Mouse (Mus musculus): ENCODE data around the gene B3gat3. TPM values are rescaled to one million over a fixed set of nuclear protein-coding genes. Genes with fewer than 3 reads are reported as not detected.

Gene B3gat3
- polyA plus RNA-seq, 1 experiment from 2014 or later = 41.4 TPM

GRCm38 (mm10) chr19:8903412-8903811 is 16.8 kb upstream of the B3gat3 start:
- Histone ChIP-seq H3K27me3 (replicated peaks) (no peaks in the 10 kb centered on the region), H3K4me3 (no peak overlapping the region), H3K9me3 (no peaks in the 10 kb centered on the region), H3K27ac (replicated peaks) (no peak overlapping the region), H3K9ac (no peak overlapping the region), H3K4me1 (peaks cover 11% of the 10 kb centered on the region), H3K4me2 (no peak overlapping the region), H3K36me3 (peaks cover 66% of the 10 kb centered on the region)
- WGBS = 90% methylated on average over 5 of the region's 5 CpGs
- no peak for ATAC-seq (ENCODE audit: extremely low read depth, insufficient number of reproducible peaks, low FRiP score, low TSS enrichment)

GRCm38 (mm10) chr19:8908531-8908930 is 11.6 kb upstream of the B3gat3 start:
- WGBS = 89% methylated on average over 6 of the region's 6 CpGs
- Histone ChIP-seq H3K4me1 (no peaks in the 10 kb centered on the region), H3K27ac (replicated peaks) (no peak overlapping the region), H3K36me3 (peaks cover 98% of the 10 kb centered on the region), H3K4me3 (no peak overlapping the region), H3K4me2 (no peak overlapping the region), H3K9ac (no peak overlapping the region), H3K27me3 (replicated peaks) (no peaks in the 10 kb centered on the region), H3K9me3 (no peaks in the 10 kb centered on the region)
- no peak for ATAC-seq (ENCODE audit: extremely low read depth, insufficient number of reproducible peaks, low FRiP score, low TSS enrichment)

DNA sequence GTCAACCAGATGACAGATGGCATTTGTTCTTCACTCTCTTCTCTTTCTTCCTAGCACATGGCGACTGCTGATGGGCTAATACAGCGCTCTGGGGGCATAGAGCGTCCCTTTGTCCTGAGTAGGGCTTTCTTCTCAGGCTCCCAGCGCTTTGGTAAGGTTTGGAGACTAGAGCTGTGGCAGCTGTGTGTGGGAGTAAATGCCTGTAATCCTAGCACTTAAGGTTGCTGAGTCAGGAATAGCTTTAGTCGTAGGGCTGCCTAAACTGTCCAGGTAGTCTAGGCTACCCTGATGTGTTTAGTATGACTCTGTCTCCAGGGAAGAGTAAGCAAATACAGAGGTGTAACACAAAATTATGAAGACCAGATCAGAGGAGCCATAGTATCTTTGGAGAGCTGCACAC is 8.4 kb upstream of the B3gat3 start:
- Histone ChIP-seq H3K9me3 (no peaks in the 10 kb centered on the region), H3K36me3 (peaks cover 100% of the 10 kb centered on the region), H3K4me3 (no peak overlapping the region), H3K4me2 (no peak overlapping the region), H3K9ac (no peak overlapping the region), H3K27me3 (replicated peaks) (no peaks in the 10 kb centered on the region), H3K27ac (replicated peaks) (no peak overlapping the region), H3K4me1 (no peaks in the 10 kb centered on the region)
- ATAC-seq (ENCODE audit: extremely low read depth, insufficient number of reproducible peaks, low FRiP score, low TSS enrichment) = no peak
- WGBS = 90% methylated on average over 5 of the region's 5 CpGs

DNA sequence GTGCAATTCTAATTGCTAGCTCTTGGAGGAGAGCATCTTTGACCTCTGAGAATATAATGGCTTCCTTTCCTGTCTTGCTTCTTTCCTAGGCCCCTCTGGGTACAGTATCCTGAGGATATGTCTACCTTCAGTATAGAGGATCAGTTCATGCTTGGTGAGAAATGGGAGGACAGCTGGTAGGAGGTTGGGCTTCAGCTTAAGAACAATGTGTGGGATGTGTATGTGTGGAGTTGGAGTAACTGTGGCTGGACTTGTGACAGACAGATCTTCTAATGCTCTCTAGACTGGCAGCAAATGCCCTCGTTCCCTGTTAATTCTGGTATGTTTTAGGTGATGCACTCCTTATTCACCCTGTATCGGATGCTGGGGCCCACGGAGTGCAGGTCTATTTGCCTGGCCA is 6.0 kb upstream of the B3gat3 start:
- Histone ChIP-seq H3K27ac (replicated peaks) (no peak overlapping the region), H3K9ac (no peak overlapping the region), H3K4me1 (no peaks in the 10 kb centered on the region), H3K36me3 (peaks cover 81% of the 10 kb centered on the region), H3K4me3 (no peak overlapping the region), H3K9me3 (no peaks in the 10 kb centered on the region), H3K27me3 (replicated peaks) (no peaks in the 10 kb centered on the region), H3K4me2 (no peak overlapping the region)
- WGBS = 92% methylated on average over 3 of the region's 3 CpGs
- no peak for ATAC-seq (ENCODE audit: extremely low read depth, insufficient number of reproducible peaks, low FRiP score, low TSS enrichment)

GRCm38 (mm10) chr19:8919000-8919399 is 1.2 kb upstream of the B3gat3 start:
- Histone ChIP-seq H3K36me3 (peaks cover 48% of the 10 kb centered on the region), H3K27me3 (replicated peaks) (no peaks in the 10 kb centered on the region), H3K4me2 (no peak overlapping the region), H3K27ac (replicated peaks) (no peak overlapping the region), H3K4me1 (peaks cover 15% of the 10 kb centered on the region), H3K9me3 (no peaks in the 10 kb centered on the region), H3K4me3 (no peak overlapping the region), H3K9ac (no peak overlapping the region)
- ATAC-seq (ENCODE audit: extremely low read depth, insufficient number of reproducible peaks, low FRiP score, low TSS enrichment) = no peak
- 92% methylated on average over 3 of the region's 3 CpGs for WGBS

DNA sequence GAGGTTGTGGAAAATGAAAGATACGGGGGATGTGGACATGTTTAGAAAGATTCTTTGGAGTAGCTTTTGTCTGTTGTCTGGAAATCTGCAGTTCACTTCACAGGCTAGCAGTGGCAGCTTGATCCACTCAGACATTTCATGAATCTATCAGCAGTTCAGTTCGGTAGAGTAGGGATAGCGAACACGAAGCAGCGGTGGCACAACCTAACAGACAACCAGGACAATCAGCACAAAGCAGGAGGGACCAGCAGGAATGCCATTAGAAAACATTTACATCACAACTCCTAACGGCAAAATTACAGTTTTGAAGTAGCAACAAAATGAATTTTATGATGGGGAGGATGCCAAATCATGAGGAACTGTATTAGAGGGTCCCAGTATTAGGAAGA is 496 bp upstream of the B3gat3 start:
- peak overlapping the region; percentile 91 for H3K4me2 ChIP-seq
- H3K27me3 ChIP-seq (replicated peaks) = no peaks in the 10 kb centered on the region
- peak overlapping the region; percentile 91 for H3K9ac ChIP-seq
- peak overlapping the region; percentile 72 for H3K4me3 ChIP-seq
- ATAC-seq (ENCODE audit: extremely low read depth, insufficient number of reproducible peaks, low FRiP score, low TSS enrichment) = no peak
- no peaks in the 10 kb centered on the region for H3K9me3 ChIP-seq
- 52% methylated on average over 6 of the region's 6 CpGs for WGBS
- peak overlapping the region; percentile 89 for H3K27ac ChIP-seq (replicated peaks)
- peaks cover 41% of the 10 kb centered on the region for H3K36me3 ChIP-seq
- H3K4me1 ChIP-seq = peaks cover 15% of the 10 kb centered on the region

DNA sequence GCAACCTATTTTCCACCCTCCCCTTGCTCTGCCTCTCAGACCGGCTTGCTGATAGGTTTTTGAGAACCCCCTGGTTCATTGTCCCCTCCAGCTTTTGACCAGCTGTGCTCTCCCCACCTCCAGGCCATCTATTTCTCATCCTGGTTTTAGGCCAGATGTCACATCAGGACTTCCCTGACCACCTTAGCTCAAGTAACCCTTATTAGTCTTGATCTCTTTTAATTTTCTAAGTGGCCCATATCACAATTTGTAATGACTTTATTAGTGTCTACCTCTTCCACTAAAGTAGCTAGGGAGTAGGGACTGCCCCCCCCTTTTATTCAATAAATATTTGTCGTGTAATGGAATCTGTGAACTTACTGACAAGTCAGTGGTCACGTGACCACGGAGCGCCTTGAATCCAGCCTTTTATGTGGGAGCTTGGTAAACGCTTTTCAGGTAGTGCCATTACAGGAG is 690 bp downstream of the B3gat3 start:
- Histone ChIP-seq H3K27ac (replicated peaks) (peak overlapping the region; percentile 89), H3K4me1 (peaks cover 15% of the 10 kb centered on the region), H3K9me3 (no peaks in the 10 kb centered on the region), H3K9ac (peak overlapping the region; percentile 91), H3K27me3 (replicated peaks) (no peaks in the 10 kb centered on the region), H3K36me3 (peaks cover 37% of the 10 kb centered on the region), H3K4me2 (peak overlapping the region; percentile 91), H3K4me3 (peak overlapping the region; percentile 72)
- WGBS = 1% methylated on average over 6 of the region's 6 CpGs
- ATAC-seq (ENCODE audit: extremely low read depth, insufficient number of reproducible peaks, low FRiP score, low TSS enrichment) = 0 out of 2 replicates have a peak, but pooled peaks have one; percentile 4

DNA sequence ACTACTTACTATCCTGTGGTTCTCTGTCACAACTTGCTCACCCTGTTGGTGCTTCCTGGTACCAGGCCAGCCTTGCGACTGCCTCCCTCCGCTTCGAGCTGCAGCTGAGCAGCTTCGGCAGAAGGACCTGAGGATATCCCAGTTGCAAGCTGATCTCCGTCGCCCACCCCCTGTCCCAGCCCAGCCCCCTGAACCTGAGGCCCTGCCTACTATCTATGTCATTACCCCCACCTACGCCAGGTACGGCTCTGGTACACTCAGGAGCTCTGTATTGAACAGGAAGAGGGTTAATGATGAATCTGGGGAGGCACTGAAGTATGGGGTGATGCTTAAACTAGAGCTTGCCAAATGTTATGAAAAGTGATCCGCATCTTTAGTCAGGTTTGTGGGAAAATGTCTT is 1.6 kb downstream of the B3gat3 start:
- H3K36me3 ChIP-seq = peaks cover 37% of the 10 kb centered on the region
- H3K4me3 ChIP-seq = peak overlapping the region; percentile 72
- no peaks in the 10 kb centered on the region for H3K27me3 ChIP-seq (replicated peaks)
- H3K27ac ChIP-seq (replicated peaks) = no peak overlapping the region
- no peaks in the 10 kb centered on the region for H3K9me3 ChIP-seq
- ATAC-seq (ENCODE audit: extremely low read depth, insufficient number of reproducible peaks, low FRiP score, low TSS enrichment) = no peak
- 80% methylated on average over 9 of the region's 9 CpGs for WGBS
- peak overlapping the region; percentile 91 for H3K4me2 ChIP-seq
- peaks cover 15% of the 10 kb centered on the region for H3K4me1 ChIP-seq
- H3K9ac ChIP-seq = peak overlapping the region; percentile 91

GRCm38 (mm10) chr19:8926766-8927165 is 6.6 kb downstream of the B3gat3 start:
- H3K36me3 ChIP-seq = peaks cover 50% of the 10 kb centered on the region
- H3K9me3 ChIP-seq = no peaks in the 10 kb centered on the region
- no peak overlapping the region for H3K4me3 ChIP-seq
- no peak overlapping the region for H3K9ac ChIP-seq
- no peak overlapping the region for H3K4me2 ChIP-seq
- no peak overlapping the region for H3K27ac ChIP-seq (replicated peaks)
- 87% methylated on average over 2 of the region's 2 CpGs for WGBS
- H3K27me3 ChIP-seq (replicated peaks) = no peaks in the 10 kb centered on the region
- no peak for ATAC-seq (ENCODE audit: extremely low read depth, insufficient number of reproducible peaks, low FRiP score, low TSS enrichment)
- peaks cover 23% of the 10 kb centered on the region for H3K4me1 ChIP-seq

DNA sequence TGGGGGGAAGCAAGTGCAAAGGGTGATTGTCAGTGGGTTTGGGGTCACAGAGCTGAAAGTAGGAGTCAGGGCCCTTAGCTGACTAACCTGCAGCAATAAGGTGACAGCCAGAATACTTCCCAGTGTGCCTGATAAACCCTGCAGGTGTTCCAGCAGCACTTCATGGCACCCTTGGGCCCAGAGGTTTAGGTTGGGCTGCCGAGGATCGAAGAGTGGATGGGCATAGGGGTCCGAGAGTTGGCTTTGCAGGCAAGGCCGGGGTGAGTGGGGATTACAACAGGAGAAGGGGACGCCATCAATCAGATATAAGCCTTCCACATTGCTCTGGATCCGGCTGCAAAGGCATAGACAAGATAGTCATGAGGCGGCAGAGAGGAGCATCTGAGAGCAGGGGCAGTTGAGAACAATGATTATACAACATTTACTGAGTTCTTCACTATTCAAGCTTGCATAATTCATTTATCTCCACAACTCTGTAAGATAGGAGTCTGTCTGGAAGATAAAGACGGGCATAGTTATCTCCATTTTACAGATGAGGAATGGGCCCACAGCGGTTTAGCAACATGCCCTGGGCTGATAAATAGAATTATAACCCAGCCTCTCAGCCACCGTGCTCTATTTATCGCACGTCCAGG is 7.8 kb downstream of the B3gat3 start:
- no peak for ATAC-seq (ENCODE audit: extremely low read depth, insufficient number of reproducible peaks, low FRiP score, low TSS enrichment)
- no peak overlapping the region for H3K27ac ChIP-seq (replicated peaks)
- H3K36me3 ChIP-seq = peaks cover 49% of the 10 kb centered on the region
- no peak overlapping the region for H3K9ac ChIP-seq
- no peak overlapping the region for H3K4me3 ChIP-seq
- no peaks in the 10 kb centered on the region for H3K9me3 ChIP-seq
- peaks cover 21% of the 10 kb centered on the region for H3K4me1 ChIP-seq
- H3K4me2 ChIP-seq = no peak overlapping the region
- 77% methylated on average over 12 of the region's 12 CpGs for WGBS
- no peaks in the 10 kb centered on the region for H3K27me3 ChIP-seq (replicated peaks)

DNA sequence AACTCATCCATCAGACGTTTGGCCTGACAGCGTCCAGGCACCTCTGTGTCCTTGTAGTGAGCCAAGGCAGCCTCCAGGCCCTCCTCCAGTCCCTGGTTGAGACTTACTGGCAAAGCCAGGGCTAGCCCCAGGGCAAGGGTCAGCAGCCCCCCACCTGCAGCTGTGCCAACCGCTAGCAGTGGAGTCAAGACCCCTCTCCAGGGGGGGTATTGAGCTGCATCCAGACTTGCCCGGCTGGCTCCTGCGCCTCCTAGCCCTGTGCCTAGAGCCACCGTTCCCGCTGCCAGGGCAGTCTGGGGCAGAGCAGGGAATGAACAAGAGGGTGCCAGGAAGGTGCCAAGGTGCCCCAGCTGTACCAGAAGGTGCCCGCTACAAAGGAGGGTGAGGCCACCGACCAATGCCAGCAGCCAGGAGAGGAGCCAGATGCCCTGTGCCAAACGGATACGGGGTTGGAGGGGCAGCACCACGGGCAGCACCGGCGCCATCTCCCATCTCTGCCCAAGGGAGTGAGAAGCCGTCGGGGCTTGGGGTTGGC is 8.6 kb downstream of the B3gat3 start:
- Histone ChIP-seq H3K27me3 (replicated peaks) (no peaks in the 10 kb centered on the region), H3K27ac (replicated peaks) (peak overlapping the region; percentile 82), H3K36me3 (peaks cover 50% of the 10 kb centered on the region), H3K9ac (peak overlapping the region; percentile 91), H3K4me3 (peak overlapping the region; percentile 89), H3K4me2 (peak overlapping the region; percentile 87), H3K4me1 (peaks cover 21% of the 10 kb centered on the region), H3K9me3 (no peaks in the 10 kb centered on the region)
- ATAC-seq (ENCODE audit: extremely low read depth, insufficient number of reproducible peaks, low FRiP score, low TSS enrichment) = no peak
- WGBS = 18% methylated on average over 16 of the region's 16 CpGs
